Mouse (Mus musculus): Measurements from ENCODE around the gene Elane.

Gene Elane

DNA sequence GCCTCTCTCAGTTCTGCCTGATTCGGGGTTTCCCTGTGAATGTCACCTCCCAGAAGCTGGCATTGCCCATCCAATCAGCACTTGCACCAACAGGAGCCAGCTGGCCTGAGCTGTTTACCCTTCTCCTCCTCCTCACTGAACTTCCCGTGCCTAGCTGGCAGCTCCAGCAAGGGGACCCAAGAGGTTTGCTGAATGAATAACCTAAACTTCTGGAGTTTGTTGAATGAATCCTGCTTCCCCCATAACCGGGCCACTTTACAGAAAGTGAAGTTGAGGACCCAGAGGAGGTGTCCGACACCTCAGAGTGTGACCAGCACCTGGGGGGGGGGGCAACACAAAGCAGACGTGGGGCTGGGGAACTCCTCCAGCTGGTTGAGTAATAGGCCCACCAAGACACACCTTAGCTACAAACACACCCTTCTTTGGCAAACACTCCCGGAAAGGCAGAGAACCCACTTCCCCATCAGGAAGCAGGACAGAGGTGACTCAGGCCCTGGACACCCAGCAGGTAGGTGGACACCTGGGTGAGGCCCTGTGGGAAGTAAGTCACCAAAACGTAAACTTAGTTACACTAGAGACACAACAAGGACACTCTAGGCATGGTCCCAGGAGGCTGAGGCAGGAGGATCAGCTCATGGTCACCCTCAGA is 29.0 kb downstream of the Elane start:
- no peak for DNase-seq (ENCODE audit: low spot score in 2 of 2)

DNA sequence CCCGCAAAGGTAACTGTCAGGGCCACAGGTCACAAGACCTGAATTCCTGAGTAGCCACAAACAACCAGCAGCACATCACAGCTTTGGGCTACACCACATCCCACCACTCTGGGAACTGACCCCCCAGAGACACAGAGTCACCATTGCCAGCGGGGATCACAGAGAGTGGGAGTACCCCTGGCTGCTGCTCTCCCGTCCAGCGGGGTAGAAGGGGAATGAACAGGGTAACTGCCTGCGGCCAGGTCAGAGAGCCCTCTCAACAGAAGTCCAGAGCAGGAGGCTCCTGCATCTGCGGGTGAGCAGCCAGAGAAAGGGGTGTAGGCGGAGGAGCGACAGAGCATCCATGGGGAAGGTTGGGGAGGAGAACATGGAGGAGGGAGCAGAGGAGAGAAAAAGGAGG is 30.0 kb downstream of the Elane start:
- DNase-seq (ENCODE audit: low spot score in 2 of 2) = no peak

DNA sequence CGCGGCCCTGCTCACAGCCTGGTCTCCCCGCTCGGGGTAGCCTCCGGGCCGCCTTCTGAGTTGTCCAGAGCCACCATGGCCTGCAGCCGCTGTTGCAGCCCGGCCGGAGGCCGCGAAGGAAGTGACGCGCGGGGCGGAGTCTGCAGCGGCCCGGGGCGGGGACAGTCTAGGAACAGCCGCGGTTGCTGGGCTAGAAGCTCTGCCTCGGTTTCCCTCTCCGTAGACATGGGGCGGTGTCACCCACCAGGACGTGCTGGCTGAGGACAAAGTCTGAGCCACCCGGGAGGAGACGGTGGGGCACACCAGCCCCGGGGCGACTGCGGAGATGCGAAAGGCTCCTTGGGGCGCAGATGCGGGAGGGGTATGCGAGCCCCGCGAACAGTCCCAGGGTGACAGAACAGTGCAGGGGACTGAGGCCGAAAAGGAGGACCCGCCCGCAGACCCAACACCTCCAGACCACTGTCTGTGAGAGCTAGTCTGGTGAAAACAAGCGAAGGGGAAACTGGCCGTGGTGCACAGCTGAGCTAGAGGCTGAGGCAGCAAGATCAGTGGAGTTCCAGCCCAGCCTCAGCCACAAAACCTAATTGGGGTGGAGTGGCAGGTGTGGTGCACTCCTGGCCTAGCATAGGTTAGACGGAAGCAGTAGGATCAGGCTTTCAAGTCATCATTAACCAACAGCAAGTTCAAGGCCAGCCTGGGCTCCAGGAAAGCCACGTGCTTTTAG is 30.9 kb downstream of the Elane start, which contains the start of gene Kiss1r:
Gene Kiss1r (plus strand): TSS at position 164 of the 724 bp plus-strand sequence.
- DNase-seq (ENCODE audit: low spot score in 2 of 2) = peak; percentile 71 to 80

- no peak for DNase-seq (ENCODE audit: low spot score in 2 of 2)
Measured at GRCm38 (mm10) chr10:79917532-79918100, 31.6 kb downstream of the Elane start.

DNA sequence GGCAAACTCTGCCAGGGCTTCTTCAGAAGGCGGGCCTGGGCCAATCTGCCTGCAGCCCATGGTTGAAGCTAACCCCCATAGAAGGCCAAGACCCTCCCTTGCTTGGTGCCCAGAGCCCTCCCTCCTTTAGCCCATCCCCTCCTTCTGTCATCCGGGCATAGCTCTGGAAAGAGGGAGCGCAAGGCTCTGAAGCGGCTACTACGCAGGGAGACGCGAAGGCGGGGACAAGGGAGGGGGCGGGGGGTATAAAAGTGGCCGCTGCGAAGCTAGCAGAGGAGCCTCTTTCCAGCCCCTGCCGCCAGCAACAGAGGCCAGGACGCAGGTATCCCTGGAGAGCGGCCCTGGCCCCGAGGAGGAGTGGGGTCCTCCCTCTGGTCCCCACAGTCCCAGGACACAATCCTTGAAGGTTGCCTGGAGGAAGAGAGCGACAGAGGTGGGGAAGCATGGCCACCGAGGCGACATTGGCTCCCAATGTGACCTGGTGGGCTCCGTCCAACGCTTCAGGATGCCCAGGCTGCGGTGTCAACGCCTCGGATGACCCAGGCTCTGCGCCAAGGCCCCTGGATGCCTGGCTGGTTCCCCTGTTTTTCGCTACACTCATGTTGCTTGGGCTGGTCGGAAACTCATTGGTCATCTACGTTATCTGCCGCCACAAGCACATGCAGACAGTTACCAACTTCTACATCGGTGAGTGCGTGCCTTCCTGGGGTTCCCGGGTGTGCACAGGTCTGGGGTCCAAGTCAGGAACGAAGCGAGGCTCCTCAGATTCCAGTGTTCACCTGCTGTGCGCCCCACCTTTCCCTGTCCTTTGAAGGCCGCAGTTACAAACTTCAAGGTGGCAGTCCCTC is 32.4 kb downstream of the Elane start:
- DNase-seq (ENCODE audit: low spot score in 2 of 2) = no peak

DNA sequence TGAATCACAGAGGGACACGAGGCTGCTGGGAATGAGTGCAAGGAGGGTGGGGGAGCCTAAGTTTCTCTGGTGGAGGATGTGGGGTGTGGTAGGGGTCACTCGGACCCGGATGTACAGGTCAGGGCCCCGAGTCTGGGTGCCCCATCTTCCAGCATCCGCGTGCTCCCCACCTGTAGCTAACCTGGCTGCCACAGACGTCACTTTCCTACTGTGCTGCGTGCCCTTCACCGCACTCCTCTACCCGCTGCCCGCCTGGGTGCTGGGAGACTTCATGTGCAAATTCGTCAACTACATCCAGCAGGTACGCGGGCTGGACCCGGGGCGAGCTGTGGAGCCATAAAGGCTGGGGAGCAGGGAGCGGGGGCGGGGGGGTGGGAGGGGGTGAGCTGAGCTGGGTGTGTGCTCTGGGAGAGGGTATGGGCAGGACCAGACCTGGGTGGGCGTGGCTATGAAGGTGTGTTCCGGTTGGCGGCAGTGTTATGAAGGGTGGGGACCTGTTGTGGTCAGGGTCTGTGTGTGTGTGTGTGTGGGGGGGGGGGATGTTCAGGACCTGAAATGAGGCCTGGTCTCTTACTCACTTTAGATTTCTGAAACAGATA is 33.3 kb downstream of the Elane start:
- no peak for DNase-seq (ENCODE audit: low spot score in 2 of 2)

- DNase-seq (ENCODE audit: low spot score in 2 of 2) = no peak
Measured at GRCm38 (mm10) chr10:79920056-79920890, 34.2 kb downstream of the Elane start.

GRCm38 (mm10) chr10:79920958-79921535 is 35.0 kb downstream of the Elane start, which contains the start of gene R3hdm4:
Gene R3hdm4, minus strand, starts transcription at chr10:79921208.
- DNase-seq (ENCODE audit: low spot score in 2 of 2) = no peak

DNA sequence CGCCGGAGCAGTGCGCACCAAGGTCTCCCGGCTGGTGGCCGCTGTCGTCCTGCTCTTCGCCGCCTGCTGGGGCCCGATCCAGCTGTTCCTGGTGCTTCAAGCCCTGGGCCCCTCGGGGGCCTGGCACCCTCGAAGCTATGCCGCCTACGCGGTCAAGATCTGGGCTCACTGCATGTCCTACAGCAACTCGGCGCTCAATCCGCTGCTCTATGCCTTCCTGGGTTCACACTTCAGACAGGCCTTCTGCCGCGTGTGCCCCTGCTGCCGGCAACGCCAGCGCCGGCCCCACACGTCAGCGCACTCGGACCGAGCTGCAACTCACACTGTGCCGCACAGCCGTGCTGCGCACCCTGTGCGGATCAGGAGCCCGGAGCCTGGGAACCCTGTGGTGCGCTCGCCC is 35.5 kb downstream of the Elane start:
- no peak for DNase-seq (ENCODE audit: low spot score in 2 of 2)

GRCm38 (mm10) chr10:79924998-79925784 is 39.1 kb downstream of the Elane start:
- peak; percentile 90 to 99 for DNase-seq (ENCODE audit: low spot score in 2 of 2)

- no peak for DNase-seq (ENCODE audit: low spot score in 2 of 2)
Measured at GRCm38 (mm10) chr10:79925785-79926490, 39.9 kb downstream of the Elane start.

DNA sequence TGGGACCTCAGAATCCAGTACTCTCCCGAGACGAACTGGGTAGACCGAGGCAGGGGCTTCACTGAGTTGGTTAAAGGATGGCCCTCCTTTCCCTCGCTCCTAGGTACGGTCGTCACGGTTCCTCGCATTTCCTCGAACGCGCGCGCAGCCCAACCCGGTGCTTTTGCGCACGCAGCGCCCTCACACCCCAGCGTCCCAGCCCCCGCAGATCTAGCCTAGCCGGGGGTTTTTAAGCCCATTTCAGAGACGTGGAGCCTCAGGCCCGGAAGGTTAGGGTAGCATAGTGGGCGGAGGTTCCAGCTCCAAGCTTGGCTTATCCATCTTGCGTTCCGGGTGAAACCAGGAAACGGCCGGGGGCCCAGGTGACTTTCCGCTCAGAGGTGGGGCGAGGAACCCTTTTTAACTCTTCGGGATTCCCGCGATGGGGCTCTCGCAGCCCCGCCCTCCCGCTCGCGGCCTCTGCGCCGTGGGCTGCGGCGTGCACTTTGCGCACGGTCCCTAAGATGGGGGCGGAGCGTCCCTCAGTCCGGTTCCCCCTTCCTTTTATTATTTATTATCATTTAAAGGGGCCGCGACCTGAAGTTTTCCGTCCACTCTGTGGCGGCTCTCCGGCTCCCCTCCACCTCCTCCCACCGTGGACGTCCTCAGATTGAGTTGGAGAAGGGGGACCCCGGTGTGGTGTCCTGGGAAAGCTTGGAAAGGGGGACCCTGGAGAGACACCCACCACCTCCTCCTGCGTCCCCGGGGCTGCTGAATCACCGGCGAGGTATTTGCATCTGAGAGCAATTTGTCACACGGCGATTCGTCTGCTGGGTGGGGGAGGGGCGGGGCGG is 40.7 kb downstream of the Elane start, which contains the start of gene Arid3a:
Gene Arid3a (plus strand): TSS at position 553 of the 833 bp plus-strand sequence.
- peak; percentile 69 to 83 for DNase-seq (ENCODE audit: low spot score in 2 of 2)

DNA sequence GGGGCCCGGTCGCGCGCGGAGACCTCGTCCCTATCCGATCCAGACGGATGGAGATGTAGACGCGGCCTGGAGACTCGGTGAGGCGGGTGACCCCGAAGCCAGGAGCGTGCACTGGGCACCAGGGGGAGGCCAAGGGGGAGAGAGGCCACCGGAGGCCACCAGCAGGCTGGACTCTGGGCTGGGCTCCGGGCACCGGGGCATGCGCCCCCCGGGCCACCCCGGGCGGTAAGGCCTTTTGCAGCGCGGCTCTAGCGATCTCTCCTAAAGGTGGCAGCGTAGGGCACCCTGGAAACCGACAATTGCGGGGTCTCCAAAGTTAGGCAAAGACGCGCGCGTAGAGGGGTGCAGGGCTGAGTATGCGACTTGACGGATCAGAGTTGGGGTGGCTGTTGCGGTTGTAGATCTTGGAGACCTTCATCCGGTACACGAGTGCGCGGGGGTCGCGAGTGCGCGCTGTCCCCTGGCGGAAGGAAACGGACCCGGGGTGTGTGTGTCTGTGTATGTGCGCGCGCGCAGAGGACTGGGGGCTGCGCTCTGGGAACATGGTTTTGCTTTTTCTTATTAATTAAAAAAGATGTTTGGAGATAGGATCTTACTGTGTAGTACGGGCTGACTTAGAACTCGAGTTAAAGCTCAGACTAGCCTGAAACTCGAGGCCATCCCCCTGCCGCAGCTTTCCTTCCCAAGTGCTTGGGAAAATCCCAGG is 41.4 kb downstream of the Elane start:
- peak in 1 of 2 experiments; percentile 46 for DNase-seq (ENCODE audit: low spot score in 2 of 2)

GRCm38 (mm10) chr10:79928030-79928694 is 42.1 kb downstream of the Elane start:
- no peak for DNase-seq (ENCODE audit: low spot score in 2 of 2)

DNA sequence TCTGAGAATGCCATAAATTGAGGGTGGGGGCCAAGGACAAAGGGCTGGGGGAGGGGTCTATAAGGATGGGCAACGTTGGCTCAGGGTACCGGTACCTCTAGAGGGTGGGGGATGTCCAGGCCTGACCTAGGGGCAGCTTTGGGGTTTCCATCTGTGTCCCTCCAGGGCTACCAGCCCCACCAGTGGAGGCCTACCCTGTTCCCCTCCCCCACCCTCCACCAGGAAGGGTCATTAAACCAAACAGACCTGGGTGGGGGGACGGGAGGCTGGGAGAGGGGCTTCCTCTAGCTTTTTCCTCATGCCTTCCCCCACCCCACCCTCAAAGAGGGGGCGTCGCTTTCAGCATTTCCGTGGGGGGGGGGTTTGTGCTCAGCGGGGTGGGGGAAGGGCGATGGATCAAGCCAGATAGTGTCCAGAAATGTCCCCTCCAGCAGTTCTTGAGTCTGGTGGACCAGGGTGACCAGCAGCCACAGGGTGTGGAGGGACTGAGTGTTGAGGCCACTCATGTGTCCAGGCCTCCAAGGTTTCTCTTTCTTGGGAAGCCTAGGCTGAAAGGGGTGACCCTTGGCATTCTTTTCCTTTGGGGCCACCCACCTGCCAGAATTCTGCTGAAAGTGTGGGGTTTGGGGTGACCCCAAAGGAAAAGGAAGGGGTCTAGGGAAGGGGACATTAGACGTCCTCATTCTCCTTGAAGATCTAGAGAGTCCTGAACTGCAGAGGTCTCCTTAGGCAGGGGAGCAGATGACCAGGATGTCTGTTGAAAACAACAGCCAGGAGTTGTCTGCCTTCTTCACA is 43.1 kb downstream of the Elane start:
- no peak for DNase-seq (ENCODE audit: low spot score in 2 of 2)
